Mouse (Mus musculus) left cerebral cortex, postnatal 14 days (tissue): Measurements from ENCODE around the gene Abcf2. TPM values are rescaled to one million over a fixed set of nuclear protein-coding genes. Genes with fewer than 3 reads are reported as not detected.

Experiments used
- DNase-seq, 2 experiments: peaks; one replicate each; pipeline ENCODE4 v3.0.0; 2021 to 2022; ENCODE audit warnings: low spot score in 2 of 2, mixed read lengths in 1 of 2
- intact Hi-C: fragments of 180-260 bp; cut with DNase I; formaldehyde crosslinking; loops from one replicate; pipeline ENCODE4 v1.15.1; 2025
- microRNA-seq, 2 experiments: library from miRNA; unstranded; fragments of <30 nt; microRNA quantifications; one replicate each; pipeline ENCODE4 v1.2.0; 2022
- total RNA-seq, 2 experiments: library from RNA; stranded (reverse); gene quantifications; 2 replicates each; pipeline ENCODE4 v1.2.3; 2021

Abcf2 gene
- total RNA-seq, 2 experiments from 2014 or later: 62.0 to 64.8 TPM

- intact Hi-C loops: no loop called here
- DNase-seq: no peak
Measured at GRCm38 (mm10) chr5:24537618-24538017, 39.6 kb downstream of the Abcf2 start.

- intact Hi-C loops: no loop called here
- no peak for DNase-seq
Measured at GRCm38 (mm10) chr5:24536511-24536910, 40.8 kb downstream of the Abcf2 start.

- no peak for DNase-seq
- intact Hi-C loops: no loop called here
Measured at GRCm38 (mm10) chr5:24535731-24536130, 41.5 kb downstream of the Abcf2 start.

GRCm38 (mm10) chr5:24534292-24534691 is 43.0 kb downstream of the Abcf2 start:
- intact Hi-C loops: loop anchor here (5.0 kb wide), 1 partner anchor 63 kb away; no protein-coding TSS in a partner anchor
- no peak for DNase-seq

GRCm38 (mm10) chr5:24533391-24533790 is 43.9 kb downstream of the Abcf2 start:
- no peak for DNase-seq
- intact Hi-C loops: loop anchor here (5.0 kb wide), 1 partner anchor 64 kb away; no protein-coding TSS in a partner anchor

- intact Hi-C loops: loop anchor here (2.0 to 5.0 kb wide), 2 partner anchors 47 to 67 kb away; no protein-coding TSS in a partner anchor
- peak; percentile 93 to 94 for DNase-seq
Measured at GRCm38 (mm10) chr5:24530042-24530689, 47.1 kb downstream of the Abcf2 start.

- DNase-seq: no peak
- intact Hi-C loops: loop anchor here (10.0 kb wide), 1 partner anchor 263 kb away; no protein-coding TSS in a partner anchor
Measured at GRCm38 (mm10) chr5:24527780-24528179, 49.5 kb downstream of the Abcf2 start.

- no peak for DNase-seq
Measured at GRCm38 (mm10) chr5:24526889-24527230, 50.4 kb downstream of the Abcf2 start, which contains the start of gene Gbx1. TSS of gene Gbx1 (minus strand) at chr5:24527202.

GRCm38 (mm10) chr5:24526190-24526888 is 50.9 kb downstream of the Abcf2 start:
- DNase-seq: no peak
- intact Hi-C loops: loop anchor here (10.0 kb wide), 1 partner anchor 262 kb away; no protein-coding TSS in a partner anchor

More at GRCm38 (mm10) chr5:24526889-24527230, 50.4 kb downstream of the Abcf2 start, which contains the start of gene Gbx1:
- intact Hi-C loops: loop anchor here (10.0 kb wide), 1 partner anchor 262 kb away; no protein-coding TSS in a partner anchor

- no peak for DNase-seq
- intact Hi-C loops: loop anchor here (10.0 kb wide), 1 partner anchor 261 kb away; no protein-coding TSS in a partner anchor
Measured at GRCm38 (mm10) chr5:24525360-24526189, 51.7 kb downstream of the Abcf2 start.

GRCm38 (mm10) chr5:24524522-24524921 is 52.7 kb downstream of the Abcf2 start:
- DNase-seq: no peak
- intact Hi-C loops: loop anchor here (10.0 kb wide), 1 partner anchor 260 kb away; no protein-coding TSS in a partner anchor

- no peak for DNase-seq
- intact Hi-C loops: loop anchor here (10.0 kb wide), 1 partner anchor 259 kb away; no protein-coding TSS in a partner anchor
Measured at GRCm38 (mm10) chr5:24523806-24524205, 53.5 kb downstream of the Abcf2 start.

GRCm38 (mm10) chr5:24521366-24521765 is 55.9 kb downstream of the Abcf2 start:
- intact Hi-C loops: loop anchor here (10.0 kb wide), 1 partner anchor 257 kb away; no protein-coding TSS in a partner anchor
- no peak for DNase-seq

Small RNAs within 50 kb of the gene (microRNA-seq; reads per million reads assigned to microRNA genes)
- gene Mir671: 1,420 to 1,638 reads per million in 2 experiments

Other genes with a start within 250 kb of the Abcf2 start
- gene Kcnh2, start 225.9 kb downstream of the Abcf2 start, total RNA-seq: 10 to 100 TPM; 19.9 to 22.1 TPM
- gene Nos3, start 212.7 kb downstream of the Abcf2 start, total RNA-seq: 10 to 100 TPM; 10.2 to 12.1 TPM
- gene Atg9b, start 185.3 kb downstream of the Abcf2 start, total RNA-seq: 1 to 10 TPM; 2.1 to 3.4 TPM
- 10 to 100 TPM; 46.7 to 51.4 TPM for gene Abcb8, start 183.8 kb downstream of the Abcf2 start, total RNA-seq
- not detected for gene Asic3, start 164.1 kb downstream of the Abcf2 start, total RNA-seq
- 100 to 1,000 TPM; 138 to 149 TPM for gene Cdk5, start 153.9 kb downstream of the Abcf2 start, total RNA-seq
- gene Slc4a2, start 153.6 kb downstream of the Abcf2 start, total RNA-seq: 10 to 100 TPM; 26.8 to 31.9 TPM
- 100 to 1,000 TPM; 110 to 120 TPM for gene Fastk, start 132.2 kb downstream of the Abcf2 start, total RNA-seq
- 10 to 100 TPM; 30.4 to 31.2 TPM for gene Tmub1, start 129.6 kb downstream of the Abcf2 start, total RNA-seq
- gene Agap3, start 125.3 kb downstream of the Abcf2 start, total RNA-seq: 100 to 1,000 TPM; 464 to 465 TPM
- under 1 TPM in 1 of 2 experiments, not detected in 1; 0.40 TPM for gene Gbx1, start 50.3 kb downstream of the Abcf2 start, total RNA-seq
- gene Asb10, start 36.5 kb downstream of the Abcf2 start, total RNA-seq: under 1 TPM; 0.15 to 0.30 TPM
- under 1 TPM in 1 of 2 experiments, not detected in 1; 0.13 TPM for gene 4931409K22Rik, start 20.7 kb downstream of the Abcf2 start, total RNA-seq
- gene Chpf2, start 9.3 kb upstream of the Abcf2 start, total RNA-seq: 10 to 100 TPM; 65.1 to 73.8 TPM
- 100 to 1,000 TPM; 102 to 110 TPM for gene Smarcd3, start 46.9 kb upstream of the Abcf2 start, total RNA-seq
- 10 to 100 TPM; 67.5 to 73.9 TPM for gene Nub1, start 108.1 kb upstream of the Abcf2 start, total RNA-seq
- 1 to 10 TPM; 1.1 to 1.3 TPM for gene Wdr86, start 153.3 kb upstream of the Abcf2 start, total RNA-seq
- not detected for gene Crygn, start 180.5 kb upstream of the Abcf2 start, total RNA-seq